Mouse (Mus musculus) testis, adult 2 months (tissue): ENCODE measurements around the gene Zfhx3. TPM values are rescaled to one million over a fixed set of nuclear protein-coding genes. Genes with fewer than 3 reads are reported as not detected.

ENCODE experiments used
- H3K27ac ChIP-seq: fragments of 200-500 bp; 2 replicates; pipeline ENCODE4 v1.5.1; 2012; ENCODE audit warnings: low read depth, low read length; ENCODE audit not compliant: control insufficient read depth, insufficient read depth
- H3K27me3 ChIP-seq: fragments of 200-500 bp; 2 replicates; pipeline ENCODE4 v1.6.1; 2012; ENCODE audit warnings: mild to moderate bottlenecking, low read length, moderate library complexity; ENCODE audit not compliant: control insufficient read depth, insufficient read depth
- H3K36me3 ChIP-seq: fragments of 200-500 bp; 2 replicates; pipeline ENCODE4 v1.6.1; 2012; ENCODE audit warnings: mild to moderate bottlenecking, low read length; ENCODE audit not compliant: control insufficient read depth, insufficient read depth
- H3K4me1 ChIP-seq: fragments of 200-500 bp; 2 replicates; pipeline ENCODE4 v1.6.1; 2012; ENCODE audit warnings: low read length; ENCODE audit not compliant: control insufficient read depth, insufficient read depth
- H3K4me3 ChIP-seq: fragments of 200-500 bp; 2 replicates; pipeline ENCODE4 v1.5.1; 2012; ENCODE audit warnings: low read depth, mild to moderate bottlenecking, low read length, moderate library complexity, mixed read lengths; ENCODE audit not compliant: control insufficient read depth
- CTCF ChIP-seq: fragments of 200-500 bp; IDR thresholded peaks from 2 replicates; pipeline ENCODE4 v1.5.1; 2012; ENCODE audit warnings: low read depth, mild to moderate bottlenecking, inconsistent platforms, low read length, moderate library complexity; ENCODE audit not compliant: control insufficient read depth, insufficient read depth, insufficient replicate concordance
- POLR2A ChIP-seq: fragments of 200-500 bp; IDR thresholded peaks from 2 replicates; pipeline ENCODE4 v1.6.1; 2012; ENCODE audit warnings: low read depth, mild to moderate bottlenecking, inconsistent platforms, low read length, moderate library complexity; ENCODE audit not compliant: control insufficient read depth
- polyA plus RNA-seq: library from polyadenylated mRNA; depleted of rRNA; stranded (reverse); fragments of >200 nt; gene quantifications from 2 replicates; pipeline ENCODE4 v1.2.3, GENCODE M21; 2012

Zfhx3 gene
- polyA plus RNA-seq, 1 experiment: 11.9 TPM

DNA sequence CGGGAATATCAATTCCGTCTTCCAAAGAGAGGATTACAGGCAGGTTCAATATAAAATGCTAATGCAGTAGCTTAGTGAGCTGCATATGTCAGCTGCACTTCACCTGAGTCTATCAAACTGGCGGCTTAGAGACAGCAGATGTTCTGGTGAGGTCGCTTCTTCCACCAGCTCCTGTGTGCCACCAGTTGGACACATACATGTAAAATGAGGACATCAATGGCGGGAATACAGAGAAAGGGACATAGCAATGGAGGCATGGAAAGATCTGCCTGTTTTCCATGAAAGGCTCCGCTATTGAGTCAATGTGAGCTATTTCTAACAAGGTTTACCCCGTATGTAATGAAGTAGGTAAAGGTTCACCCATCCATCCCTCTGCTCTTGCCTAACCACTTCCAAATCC, 587.0 kb downstream of the Zfhx3 start:
- H3K4me3 ChIP-seq: no peak overlapping the region
- no peak for TF ChIP-seq CTCF

DNA sequence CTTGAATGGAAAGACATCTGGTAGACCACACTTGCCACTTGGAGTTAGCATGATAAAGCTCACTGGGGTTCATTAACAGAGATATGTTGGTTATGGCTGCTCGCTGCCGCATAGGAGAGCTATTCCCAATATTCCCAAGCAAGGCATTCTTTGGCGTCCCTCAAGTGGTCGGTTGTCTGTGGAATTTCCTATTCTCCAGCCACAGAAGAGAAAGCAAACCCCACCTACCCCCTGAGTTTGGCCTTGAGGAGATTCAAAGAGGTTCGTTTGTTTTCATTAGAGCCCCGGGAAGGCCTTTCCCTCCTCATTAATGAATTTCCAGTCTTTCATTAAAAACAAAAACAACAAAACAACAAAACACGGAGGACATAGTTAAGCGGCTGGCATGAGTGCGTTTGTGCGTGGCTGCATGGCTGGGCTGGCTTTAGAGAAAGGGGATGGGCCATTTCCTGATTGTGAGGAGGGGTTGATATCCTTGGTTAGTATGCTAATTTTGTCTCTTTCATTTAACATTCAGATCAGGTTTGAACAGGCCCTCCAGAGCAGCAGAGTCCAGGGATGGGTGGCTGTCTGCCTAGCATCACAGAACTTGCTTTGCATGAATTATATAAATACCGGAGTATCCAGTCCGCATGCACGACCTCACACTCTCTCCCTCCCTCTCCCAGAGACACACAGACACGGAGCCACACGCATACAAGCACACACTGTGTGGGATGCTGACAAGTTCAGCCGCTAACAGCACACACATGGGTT, 592.9 kb downstream of the Zfhx3 start:
- Histone ChIP-seq H3K36me3 (no peaks in the 10 kb centered on the region), H3K4me3 (no peak overlapping the region), H3K4me1 (no peaks in the 10 kb centered on the region; the same call in 1 of the 2 replicates), H3K27me3 (no peaks in the 10 kb centered on the region), H3K27ac (no peak overlapping the region)
- no peak for TF ChIP-seq POLR2A
- TF ChIP-seq CTCF: no peak

More for the DNA sequence above, 587.0 kb downstream of the Zfhx3 start:
- Histone ChIP-seq H3K27ac (no peak overlapping the region), H3K36me3 (no peaks in the 10 kb centered on the region), H3K4me1 (no peaks in the 10 kb centered on the region), H3K27me3 (no peaks in the 10 kb centered on the region)

DNA sequence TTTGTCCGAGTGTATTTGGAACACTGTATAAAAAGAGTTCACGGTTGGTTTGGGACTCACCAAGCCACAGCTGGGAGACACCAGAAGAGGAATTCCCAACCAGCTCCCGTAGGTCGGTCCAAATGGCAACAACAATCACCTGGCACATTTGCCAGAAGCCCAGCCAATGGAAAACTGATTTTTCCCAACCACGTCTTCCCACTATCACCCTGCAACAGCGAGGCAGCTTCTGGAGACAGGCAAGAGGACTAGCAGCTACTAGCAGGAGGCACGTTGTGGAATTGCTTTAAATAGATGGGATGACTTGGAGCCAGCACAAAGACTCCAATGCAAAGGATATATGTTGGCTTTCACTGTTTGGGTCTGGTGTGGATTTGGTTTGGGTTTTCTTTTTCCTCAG, 593.7 kb downstream of the Zfhx3 start:
- H3K27ac ChIP-seq: no peak overlapping the region
- no peak for TF ChIP-seq CTCF
- TF ChIP-seq POLR2A: no peak
- H3K27me3 ChIP-seq: no peaks in the 10 kb centered on the region
- H3K4me3 ChIP-seq: no peak overlapping the region
- H3K4me1 ChIP-seq: no peaks in the 10 kb centered on the region; the same call in 1 of the 2 replicates
- H3K36me3 ChIP-seq: no peaks in the 10 kb centered on the region

DNA sequence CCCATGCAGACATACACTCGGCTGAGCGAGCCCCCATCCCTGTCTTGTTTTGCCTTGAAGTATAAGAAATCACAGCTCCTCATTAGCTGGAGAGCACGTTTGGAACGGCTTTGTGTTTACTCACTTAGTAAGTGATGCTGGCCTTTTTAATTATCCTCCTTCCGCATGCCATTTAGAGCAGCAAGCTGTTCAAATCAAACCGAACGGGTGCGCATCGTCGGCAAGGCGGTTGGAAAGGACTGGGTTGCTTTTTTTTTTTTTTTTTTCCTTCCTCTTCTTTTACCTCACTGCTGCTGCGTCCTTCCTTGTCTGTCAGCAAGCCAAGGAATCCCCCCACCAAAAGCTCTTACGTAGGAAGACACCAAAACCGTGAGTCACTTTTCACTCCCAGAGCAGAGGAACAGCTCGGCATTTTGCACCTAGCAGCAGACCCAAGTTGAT, 594.5 kb downstream of the Zfhx3 start:
- TF ChIP-seq CTCF (no peak), POLR2A (no peak)
- no peaks in the 10 kb centered on the region; the same call in 1 of the 2 replicates for H3K4me1 ChIP-seq
- H3K27ac ChIP-seq: no peak overlapping the region

DNA sequence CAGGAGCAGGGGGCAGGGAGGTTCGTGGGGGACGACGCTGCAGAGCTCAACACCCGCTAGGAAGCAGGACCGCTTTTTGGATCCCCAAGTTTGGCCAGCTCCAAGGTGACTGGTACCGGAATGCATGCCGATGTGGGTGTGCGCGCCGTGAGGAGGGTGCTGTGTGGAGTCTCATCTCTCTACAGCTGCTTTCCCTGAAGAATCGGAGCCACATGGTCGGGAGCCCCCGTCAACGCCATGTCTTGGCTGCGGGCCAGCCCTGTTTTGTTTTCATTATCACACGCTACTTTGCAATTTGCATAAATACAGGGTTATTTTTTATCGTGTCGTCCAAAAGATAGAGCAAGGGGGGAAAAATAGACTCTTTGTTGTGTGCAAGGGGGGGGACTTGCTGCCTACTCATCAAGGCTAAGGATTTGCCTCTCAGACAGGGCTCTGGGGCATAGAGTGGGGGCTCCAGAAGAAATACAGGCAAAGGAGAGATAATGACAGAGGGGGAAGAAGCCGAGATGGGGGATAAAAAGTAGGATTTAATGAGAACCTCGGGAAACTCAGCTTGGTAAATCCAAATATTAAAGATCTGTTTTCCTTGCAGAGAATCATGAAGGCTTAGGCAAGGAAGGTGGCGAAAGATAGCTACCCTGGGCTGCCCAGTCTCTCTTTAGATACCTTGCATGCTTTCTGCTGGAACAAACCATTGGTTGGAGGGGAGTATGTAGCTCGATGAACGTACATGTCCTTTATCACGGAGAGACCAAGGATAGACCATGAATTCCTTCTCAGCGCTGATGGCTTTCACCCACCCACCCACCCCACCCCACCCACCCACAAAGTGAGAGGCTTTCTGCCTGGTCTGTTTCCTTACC, 595.5 kb downstream of the Zfhx3 start:
- Histone ChIP-seq H3K4me3 (no peak overlapping the region), H3K36me3 (no peaks in the 10 kb centered on the region), H3K4me1 (no peaks in the 10 kb centered on the region; the same call in 1 of the 2 replicates), H3K27me3 (no peaks in the 10 kb centered on the region), H3K27ac (no peak overlapping the region)
- TF ChIP-seq CTCF (no peak), POLR2A (no peak)

More for the DNA sequence above, 594.5 kb downstream of the Zfhx3 start:
- no peaks in the 10 kb centered on the region for H3K27me3 ChIP-seq
- H3K4me3 ChIP-seq: no peak overlapping the region
- H3K36me3 ChIP-seq: no peaks in the 10 kb centered on the region

- Histone ChIP-seq H3K27ac (no peak overlapping the region), H3K4me3 (no peak overlapping the region), H3K4me1 (no peaks in the 10 kb centered on the region; the same call in 1 of the 2 replicates), H3K27me3 (no peaks in the 10 kb centered on the region), H3K36me3 (no peaks in the 10 kb centered on the region)
- TF ChIP-seq POLR2A (no peak), CTCF (no peak)
These were observed 596.6 kb downstream of the Zfhx3 start for GRCm38 (mm10) chr8:108538929-108539555.

- H3K4me3 ChIP-seq: no peak overlapping the region
- no peaks in the 10 kb centered on the region for H3K27me3 ChIP-seq
- TF ChIP-seq CTCF (no peak), POLR2A (no peak)
- no peaks in the 10 kb centered on the region for H3K36me3 ChIP-seq
- H3K4me1 ChIP-seq: peaks cover 4% of the 10 kb centered on the region
- H3K27ac ChIP-seq: no peak overlapping the region
These were observed 610.1 kb downstream of the Zfhx3 start for GRCm38 (mm10) chr8:108552518-108552917.
